ENCODE assay signal across 12 mouse cellular contexts in genomic region chr15:25956422-25957117, GRCm38 (mm10). TPM values are rescaled to one million over a fixed set of nuclear protein-coding genes. Genes with fewer than 3 reads are reported as not detected.
DNase-seq lines count a peak whose midpoint lies in the region; ATAC-seq lines count a peak whose summit lies in the region.
"Had no signal": no experiment of that assay in that cellular context is flagged by ENCODE, and none has a peak within 500 bp of the region (broad histone marks: within the 10 kb centered on the region; RNA-seq: fewer than 3 reads in every experiment).

No protein-coding gene starts in this region.

- no peak overlapping the region for H3K4me2 ChIP-seq in forebrain, embryonic 16.5 days (ENCODE audit: low read length)
- no peak overlapping the region for H3K4me2 ChIP-seq in limb, embryonic 13.5 days (replicated peaks)

- no peak; the same call in 1 of the 2 replicates for ATAC-seq in forebrain, embryonic 16.5 days
- ATAC-seq in limb, embryonic 13.5 days (ENCODE audit: low FRiP score, low read depth) = peak; percentile 48
- ATAC-seq: inflammation-experienced regulatory T-cells, adult 6 months had no signal

- 0 out of 2 replicates have a peak overlapping the region, but pooled peaks have one; percentile 53 for H3K27ac ChIP-seq in forebrain, embryonic 10.5 days
- no peak overlapping the region for H3K27ac ChIP-seq in forebrain, embryonic 16.5 days (ENCODE audit: low read length)
- H3K27ac ChIP-seq in limb, embryonic 13.5 days = no peak overlapping the region
- no peak overlapping the region for H3K27ac ChIP-seq in limb, embryonic 10.5 days
- H3K27ac ChIP-seq: stomach, postnatal 0 days had no signal

- WGBS in forebrain, embryonic 10.5 days = 50% methylated on average over 11 of the region's 11 CpGs
- 21% methylated on average over 11 of the region's 11 CpGs for WGBS in forebrain, embryonic 16.5 days
- WGBS in limb, embryonic 13.5 days = 44% methylated on average over 11 of the region's 11 CpGs
- 65% methylated on average over 11 of the region's 11 CpGs for WGBS in limb, embryonic 10.5 days

- no peak overlapping the region for H3K4me3 ChIP-seq in forebrain, embryonic 10.5 days
- H3K4me3 ChIP-seq in forebrain, embryonic 16.5 days (replicated peaks; ENCODE audit: low read length) = no peak overlapping the region
- no peak overlapping the region for H3K4me3 ChIP-seq in limb, embryonic 13.5 days
- no peak overlapping the region for H3K4me3 ChIP-seq in limb, embryonic 10.5 days

- no peaks in the 10 kb centered on the region for H3K36me3 ChIP-seq in forebrain, embryonic 10.5 days (replicated peaks)
- no peaks in the 10 kb centered on the region for H3K36me3 ChIP-seq in forebrain, embryonic 16.5 days (ENCODE audit: control insufficient read depth, insufficient read depth)
- no peaks in the 10 kb centered on the region for H3K36me3 ChIP-seq in limb, embryonic 13.5 days
- no peaks in the 10 kb centered on the region for H3K36me3 ChIP-seq in limb, embryonic 10.5 days

- H3K27me3 ChIP-seq in forebrain, embryonic 10.5 days (ENCODE audit: poor library complexity, severe bottlenecking) = no peaks in the 10 kb centered on the region
- H3K27me3 ChIP-seq in forebrain, embryonic 16.5 days (replicated peaks; ENCODE audit: control insufficient read depth, insufficient read depth, low read length) = no peaks in the 10 kb centered on the region
- H3K27me3 ChIP-seq in limb, embryonic 13.5 days = peaks cover 4% of the 10 kb centered on the region; the same call in 1 of the 2 replicates
- no peaks in the 10 kb centered on the region for H3K27me3 ChIP-seq in limb, embryonic 10.5 days (ENCODE audit: low read depth, poor library complexity, severe bottlenecking)

- no peaks in the 10 kb centered on the region for H3K9me3 ChIP-seq in forebrain, embryonic 10.5 days
- no peaks in the 10 kb centered on the region for H3K9me3 ChIP-seq in forebrain, embryonic 16.5 days (ENCODE audit: control insufficient read depth, low read length)
- H3K9me3 ChIP-seq in limb, embryonic 13.5 days = no peaks in the 10 kb centered on the region
- no peaks in the 10 kb centered on the region for H3K9me3 ChIP-seq in limb, embryonic 10.5 days (replicated peaks)

- DNase-seq in forebrain, embryonic 10.5 days (ENCODE audit: extremely low spot score, low spot score) = peak; percentile 27
- DNase-seq in limb, embryonic 10.5 days (ENCODE audit: low spot score) = no peak
- DNase-seq in kidney, adult 11 months = peak; percentile 55
- peak; percentile 27 for DNase-seq in mesoderm, embryonic 11.5 days (ENCODE audit: low read depth, low spot score)
- DNase-seq in urinary bladder, adult 2 months (ENCODE audit: low spot score) = no peak
- DNase-seq in lung, postnatal 14 days = no peak
- DNase-seq: lung, postnatal 10 days; right cerebral cortex, postnatal 14 days had no signal

- no peak overlapping the region for H3K9ac ChIP-seq in forebrain, embryonic 16.5 days (replicated peaks; ENCODE audit: low read depth, low read length)
- H3K9ac ChIP-seq in limb, embryonic 13.5 days = no peak overlapping the region

- peaks cover 14% of the 10 kb centered on the region for H3K4me1 ChIP-seq in forebrain, embryonic 10.5 days
- no peaks in the 10 kb centered on the region for H3K4me1 ChIP-seq in forebrain, embryonic 16.5 days (replicated peaks; ENCODE audit: control insufficient read depth, insufficient read depth, low read length)
- peaks cover 23% of the 10 kb centered on the region for H3K4me1 ChIP-seq in limb, embryonic 13.5 days
- H3K4me1 ChIP-seq in limb, embryonic 10.5 days = peaks cover 11% of the 10 kb centered on the region

RNA-seq across cellular contexts. Expression of gene Zfp622, which starts 27.6 kb away (rescaled TPM):
- polyA plus RNA-seq in forebrain, embryonic 10.5 days (2016; fragmentation: Nextera tagmentation; extraction: Ambion mirVana) = 22.0 and 24.4 TPM in 2 replicates
- 26.8 and 26.9 TPM in 2 replicates for polyA plus RNA-seq in forebrain, embryonic 16.5 days (2015; fragmentation: Nextera tagmentation; extraction: Ambion mirVana)
- 28.7 and 31.8 TPM in 2 replicates for polyA plus RNA-seq in limb, embryonic 13.5 days (2015; fragmentation: Nextera tagmentation; extraction: Ambion mirVana)
- 28.9 and 37.5 TPM in 2 replicates for polyA plus RNA-seq in limb, embryonic 10.5 days (2016; fragmentation: Nextera tagmentation; extraction: Ambion mirVana)
- 24.4 and 28.1 TPM in 2 replicates for polyA plus RNA-seq in urinary bladder, adult 2 months (2012; rRNA removed)

Comparison
In these comparisons a context has a peak if more than half of its experiments do, and no peak if none do; other contexts are left out.
1. DNase-seq: peak in forebrain, embryonic 10.5 days (single experiment), kidney, adult 11 months (single experiment) and mesoderm, embryonic 11.5 days (single experiment); none in limb, embryonic 10.5 days (single experiment), urinary bladder, adult 2 months (single experiment) and lung, postnatal 14 days (single experiment).